Mouse (Mus musculus): ENCODE measurements at regions not wholly inside any gene's neighbourhood (a gene's known extent, or its start where the extent isn't known, plus 50 kb on each side); places are given as distances from the start of the nearest gene placed in this dataset.

DNA sequence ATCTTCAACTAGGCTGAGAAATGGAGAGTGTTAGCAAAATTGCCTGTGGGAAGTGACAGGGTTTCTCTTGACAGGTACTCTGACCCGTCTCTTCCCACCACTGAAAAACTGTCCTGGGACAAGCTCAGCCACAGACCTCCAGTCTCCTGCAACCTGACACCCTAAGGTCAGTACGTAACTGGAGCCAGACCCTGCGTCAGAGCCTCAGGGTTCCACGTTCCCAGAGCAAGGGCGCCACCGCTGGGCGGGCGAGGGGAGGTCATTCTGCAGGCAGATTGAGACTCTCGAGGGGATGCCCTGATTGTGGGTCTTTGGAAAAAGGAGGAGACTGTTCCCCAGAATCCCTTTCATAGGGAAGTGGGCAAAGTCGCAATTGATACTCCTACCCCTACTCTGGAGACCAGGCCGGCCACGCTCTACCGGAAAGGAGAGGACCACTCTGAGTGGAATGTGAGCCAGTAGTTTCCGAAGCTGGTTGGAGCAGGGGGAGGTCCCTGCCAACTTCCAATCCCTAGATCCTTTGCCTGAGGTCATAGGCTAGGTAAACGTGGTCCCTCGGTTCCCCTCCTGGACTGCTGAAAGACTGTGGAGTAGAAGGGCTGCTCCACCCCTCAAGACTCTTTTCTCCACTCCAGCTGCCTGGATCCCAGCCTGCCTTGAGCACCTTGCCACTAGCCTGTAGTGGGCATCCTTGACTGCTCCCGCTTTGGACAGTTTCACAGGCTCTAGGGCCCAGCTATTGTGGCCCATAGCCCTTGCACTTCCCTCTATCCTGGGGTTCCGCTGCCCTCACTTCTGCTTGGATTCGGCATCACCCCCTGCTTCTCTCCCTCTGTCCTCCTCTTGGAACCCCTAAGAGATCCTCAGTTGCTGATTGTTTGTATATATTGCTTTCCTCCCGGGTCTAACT, 61.0 kb upstream of the Lpcat1 start:
- Histone ChIP-seq H3K9ac (ENCODE audit: low read length) (no peak overlapping the region), H3K4me1 (ENCODE audit: control insufficient read depth, insufficient read depth, low read length) (no peaks in the 10 kb centered on the region), H3K36me3 (ENCODE audit: control insufficient read depth, insufficient read depth, low read length) (no peaks in the 10 kb centered on the region), H3K27ac (ENCODE audit: low read length) (no peak overlapping the region), H3K4me2 (ENCODE audit: low read depth, low read length) (peak overlapping the region; percentile 1; the same call in 1 of the 2 replicates), H3K27me3 (ENCODE audit: control insufficient read depth, insufficient read depth, low read length) (no peaks in the 10 kb centered on the region), H3K4me3 (replicated peaks; ENCODE audit: low read length) (no peak overlapping the region), H3K9me3 (replicated peaks; ENCODE audit: control insufficient read depth, low read length) (no peaks in the 10 kb centered on the region)
- ATAC-seq (ENCODE audit: insufficient read depth, low FRiP score), result no peak
- WGBS, result 16% methylated on average over 20 of the region's 20 CpGs

DNA sequence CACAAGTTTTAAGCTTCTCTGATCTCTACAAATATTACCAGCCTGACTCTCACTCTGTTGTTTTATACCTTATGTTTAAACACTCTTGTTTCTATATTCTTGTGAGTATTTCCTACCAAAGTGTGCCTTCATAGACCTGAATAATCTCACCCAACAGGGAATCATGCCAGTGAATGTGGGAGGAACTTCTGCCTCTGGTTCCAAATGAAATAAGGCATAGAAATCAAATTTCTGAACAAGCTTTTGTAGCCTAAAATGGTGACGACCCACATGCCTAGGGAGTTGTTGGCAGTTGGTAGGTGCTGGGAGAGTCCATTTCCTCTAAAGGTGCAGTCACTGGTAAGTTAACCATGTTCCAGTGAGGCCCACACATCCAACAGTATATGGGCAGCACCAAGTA, 66.1 kb upstream of the Lpcat1 start:
- H3K4me1 ChIP-seq (ENCODE audit: control insufficient read depth, insufficient read depth, low read length), result no peaks in the 10 kb centered on the region
- WGBS, result 67% methylated on average over 1 of the region's 1 CpGs

DNA sequence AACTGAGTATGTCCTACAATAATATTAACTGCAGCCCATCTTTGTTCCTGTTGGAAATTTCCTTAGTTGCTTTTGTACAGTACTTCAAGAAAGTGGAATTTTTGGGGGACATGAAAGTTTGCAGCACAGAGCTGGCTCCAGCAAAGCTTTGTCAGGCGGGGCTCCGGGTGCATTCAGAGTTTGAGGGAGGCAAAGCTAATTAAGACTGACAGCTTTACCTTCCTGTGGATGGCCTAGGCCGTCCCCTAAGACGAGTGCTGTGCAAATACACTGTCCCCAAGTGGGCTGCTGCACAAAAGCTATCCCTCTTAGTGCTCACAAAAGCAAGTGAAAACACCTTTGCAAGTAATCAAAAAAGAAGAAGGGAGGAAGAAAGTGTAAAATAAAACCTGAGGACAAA, 68.7 kb upstream of the Ndufs6 start:
- no peak for ATAC-seq (ENCODE audit: insufficient read depth, low FRiP score)
- Histone ChIP-seq H3K4me3 (replicated peaks; ENCODE audit: low read length) (no peak overlapping the region), H3K9ac (ENCODE audit: low read length) (no peak overlapping the region), H3K9me3 (replicated peaks; ENCODE audit: control insufficient read depth, low read length) (no peaks in the 10 kb centered on the region; the same call in 1 of the 2 replicates), H3K27ac (ENCODE audit: low read length) (no peak overlapping the region), H3K4me1 (ENCODE audit: control insufficient read depth, insufficient read depth, low read length) (no peaks in the 10 kb centered on the region), H3K27me3 (ENCODE audit: control insufficient read depth, insufficient read depth, low read length) (no peaks in the 10 kb centered on the region), H3K4me2 (ENCODE audit: low read depth, low read length) (no peak overlapping the region), H3K36me3 (ENCODE audit: control insufficient read depth, insufficient read depth, low read length) (no peaks in the 10 kb centered on the region)
- WGBS, result 33% methylated on average over 4 of the region's 4 CpGs

More for the DNA sequence above, 66.1 kb upstream of the Lpcat1 start:
- no peaks in the 10 kb centered on the region for H3K9me3 ChIP-seq (replicated peaks; ENCODE audit: control insufficient read depth, low read length)
- ATAC-seq (ENCODE audit: insufficient read depth, low FRiP score), result no peak
- H3K4me2 ChIP-seq (ENCODE audit: low read depth, low read length), result no peak overlapping the region
- no peaks in the 10 kb centered on the region for H3K27me3 ChIP-seq (ENCODE audit: control insufficient read depth, insufficient read depth, low read length)
- H3K36me3 ChIP-seq (ENCODE audit: control insufficient read depth, insufficient read depth, low read length), result no peaks in the 10 kb centered on the region
- H3K9ac ChIP-seq (ENCODE audit: low read length), result no peak overlapping the region
- H3K4me3 ChIP-seq (replicated peaks; ENCODE audit: low read length), result no peak overlapping the region
- H3K27ac ChIP-seq (ENCODE audit: low read length), result no peak overlapping the region

DNA sequence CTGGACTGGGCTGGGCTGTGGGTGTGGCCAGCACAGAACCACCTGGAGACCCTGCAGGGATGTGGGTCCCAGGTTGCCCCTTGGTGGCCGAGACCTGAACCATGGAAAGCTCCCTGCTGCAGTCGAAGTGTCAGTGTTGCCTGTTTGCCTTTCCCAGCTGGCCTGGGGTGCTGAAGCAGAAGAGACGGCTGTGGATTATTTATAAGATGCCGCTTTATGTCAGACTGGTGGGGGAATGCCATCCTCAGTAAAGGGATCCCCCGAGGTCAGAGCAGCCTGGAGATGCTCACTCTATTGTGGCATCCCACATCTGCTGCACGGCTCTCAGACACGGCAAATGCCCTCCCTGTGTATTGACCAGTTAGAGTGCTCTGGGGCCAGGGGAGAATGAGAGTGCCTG, 67.5 kb upstream of the Ndufs6 start:
- no peak overlapping the region for H3K27ac ChIP-seq (ENCODE audit: low read length)
- no peak overlapping the region for H3K9ac ChIP-seq (ENCODE audit: low read length)
- no peak overlapping the region for H3K4me3 ChIP-seq (replicated peaks; ENCODE audit: low read length)
- ATAC-seq (ENCODE audit: insufficient read depth, low FRiP score), result no peak
- no peaks in the 10 kb centered on the region; the same call in 1 of the 2 replicates for H3K9me3 ChIP-seq (replicated peaks; ENCODE audit: control insufficient read depth, low read length)
- no peaks in the 10 kb centered on the region for H3K4me1 ChIP-seq (ENCODE audit: control insufficient read depth, insufficient read depth, low read length)
- H3K4me2 ChIP-seq (ENCODE audit: low read depth, low read length), result no peak overlapping the region
- no peaks in the 10 kb centered on the region for H3K27me3 ChIP-seq (ENCODE audit: control insufficient read depth, insufficient read depth, low read length)
- WGBS, result 52% methylated on average over 7 of the region's 7 CpGs
- no peaks in the 10 kb centered on the region for H3K36me3 ChIP-seq (ENCODE audit: control insufficient read depth, insufficient read depth, low read length)

DNA sequence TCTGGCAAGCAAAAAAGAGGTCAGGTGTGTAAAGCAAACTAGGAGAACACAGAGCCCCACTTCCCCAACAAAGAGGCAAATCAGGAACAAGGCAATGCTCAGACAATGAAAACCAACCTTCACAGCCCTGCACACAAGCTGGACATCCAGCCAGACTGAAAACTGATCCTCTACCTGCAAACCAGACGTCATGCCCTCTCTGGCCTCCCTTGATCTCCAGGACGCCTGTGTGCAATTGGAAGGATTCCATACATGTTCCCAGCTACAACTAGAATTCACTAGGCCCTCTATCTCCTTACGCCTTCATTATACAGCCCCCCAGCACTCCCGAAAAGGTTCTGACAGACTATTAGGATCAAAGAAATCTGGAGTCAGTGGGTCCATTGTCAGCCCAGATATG, 60.7 kb upstream of the Ndufs6 start:
- H3K36me3 ChIP-seq (ENCODE audit: control insufficient read depth, insufficient read depth, low read length), result no peaks in the 10 kb centered on the region
- no peak for ATAC-seq (ENCODE audit: insufficient read depth, low FRiP score)
- no peaks in the 10 kb centered on the region for H3K27me3 ChIP-seq (ENCODE audit: control insufficient read depth, insufficient read depth, low read length)
- H3K4me3 ChIP-seq (replicated peaks; ENCODE audit: low read length), result no peak overlapping the region
- no peak overlapping the region for H3K4me2 ChIP-seq (ENCODE audit: low read depth, low read length)
- no peak overlapping the region for H3K27ac ChIP-seq (ENCODE audit: low read length)
- WGBS, result 71% methylated on average over 4 of the region's 4 CpGs
- H3K9me3 ChIP-seq (replicated peaks; ENCODE audit: control insufficient read depth, low read length), result no peaks in the 10 kb centered on the region; the same call in 1 of the 2 replicates
- no peaks in the 10 kb centered on the region for H3K4me1 ChIP-seq (ENCODE audit: control insufficient read depth, insufficient read depth, low read length)
- no peak overlapping the region for H3K9ac ChIP-seq (ENCODE audit: low read length)

DNA sequence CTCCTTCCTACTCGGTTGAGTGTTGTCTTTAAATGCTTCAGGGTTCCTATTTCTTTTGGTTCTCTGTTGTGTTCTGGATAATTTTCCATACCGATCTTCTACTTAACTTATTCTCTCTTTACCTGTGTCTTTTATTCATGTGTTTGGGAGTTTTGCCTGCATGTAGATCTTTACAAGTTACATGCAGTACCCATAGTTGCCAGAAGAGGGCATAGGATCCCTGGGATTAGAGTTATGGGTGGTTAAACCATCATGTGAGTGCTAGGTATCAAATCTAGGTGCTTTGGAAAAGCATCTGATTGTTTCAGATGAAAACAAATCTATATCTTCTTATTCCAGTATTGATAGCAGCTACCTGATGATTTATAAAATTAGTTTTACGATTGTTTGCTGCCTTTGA, 55.2 kb upstream of the Ndufs6 start:
- H3K9me3 ChIP-seq (replicated peaks; ENCODE audit: control insufficient read depth, low read length), result no peaks in the 10 kb centered on the region
- H3K4me2 ChIP-seq (ENCODE audit: low read depth, low read length), result no peak overlapping the region
- no peaks in the 10 kb centered on the region for H3K36me3 ChIP-seq (ENCODE audit: control insufficient read depth, insufficient read depth, low read length)
- ATAC-seq (ENCODE audit: insufficient read depth, low FRiP score), result no peak
- WGBS, result 67% methylated on average over 3 of the region's 3 CpGs
- no peaks in the 10 kb centered on the region for H3K4me1 ChIP-seq (ENCODE audit: control insufficient read depth, insufficient read depth, low read length)
- no peak overlapping the region for H3K4me3 ChIP-seq (replicated peaks; ENCODE audit: low read length)
- no peaks in the 10 kb centered on the region for H3K27me3 ChIP-seq (ENCODE audit: control insufficient read depth, insufficient read depth, low read length)
- no peak overlapping the region for H3K27ac ChIP-seq (ENCODE audit: low read length)
- no peak overlapping the region for H3K9ac ChIP-seq (ENCODE audit: low read length)
